Mouse (Mus musculus) stomach, postnatal 0 days (tissue): ENCODE measurements around the gene Cxcl17.

Source experiments
- CTCF ChIP-seq: IDR thresholded peaks from 2 replicates; pipeline ENCODE4 v1.5.1; 2016; ENCODE audit warnings: antibody characterized with exemption, low read depth, mild to moderate bottlenecking, moderate library complexity
- EP300 ChIP-seq: optimal IDR thresholded peaks from 2 replicates; pipeline ENCODE3; 2016; ENCODE audit warnings: antibody characterized with exemption

GRCm38 (mm10) chr7:25378181-25379100, 34.2 kb downstream of the Cxcl17 start:
- TF ChIP-seq CTCF (no peak), EP300 (no peak)
